Mouse (Mus musculus): ENCODE measurements around the gene Olfr92. TPM values are rescaled to one million over a fixed set of nuclear protein-coding genes. Genes with fewer than 3 reads are reported as not detected.

Olfr92 gene
- polyA plus RNA-seq, 1 experiment from 2014 or later, result not detected

- Histone ChIP-seq H3K36me3 (ENCODE audit: control insufficient read depth, insufficient read depth, low read length) (peaks cover 8% of the 10 kb centered on the region), H3K27ac (replicated peaks) (no peak overlapping the region), H3K27me3 (ENCODE audit: control insufficient read depth, insufficient read depth, low read length) (no peaks in the 10 kb centered on the region), H3K4me2 (replicated peaks; ENCODE audit: low read depth) (no peak overlapping the region), H3K9ac (ENCODE audit: low read length) (no peak overlapping the region), H3K4me3 (ENCODE audit: low read depth, low read length) (no peak overlapping the region), H3K4me1 (replicated peaks; ENCODE audit: control insufficient read depth, insufficient read depth) (no peaks in the 10 kb centered on the region), H3K9me3 (ENCODE audit: control insufficient read depth, low read length) (no peaks in the 10 kb centered on the region)
- DNase-seq (ENCODE audit: low spot score), result no peak
- no peak for TF ChIP-seq CTCF (IDR thresholded peaks at IDR 0.05; ENCODE audit: low read depth)
- ATAC-seq (ENCODE audit: low FRiP score, low TSS enrichment), result no peak
- 83% methylated on average over 8 of the region's 8 CpGs for WGBS
Observed at GRCm38 (mm10) chr17:37070121-37070520, 49.8 kb downstream of the Olfr92 start.

GRCm38 (mm10) chr17:37067861-37068260 lies 52.0 kb downstream of the Olfr92 start:
- DNase-seq (ENCODE audit: low spot score), result no peak
- Histone ChIP-seq H3K9me3 (ENCODE audit: control insufficient read depth, low read length) (no peaks in the 10 kb centered on the region), H3K9ac (ENCODE audit: low read length) (no peak overlapping the region), H3K36me3 (ENCODE audit: control insufficient read depth, insufficient read depth, low read length) (peaks cover 8% of the 10 kb centered on the region), H3K27ac (replicated peaks) (no peak overlapping the region), H3K27me3 (ENCODE audit: control insufficient read depth, insufficient read depth, low read length) (no peaks in the 10 kb centered on the region), H3K4me1 (replicated peaks; ENCODE audit: control insufficient read depth, insufficient read depth) (no peaks in the 10 kb centered on the region), H3K4me2 (replicated peaks; ENCODE audit: low read depth) (no peak overlapping the region), H3K4me3 (ENCODE audit: low read depth, low read length) (no peak overlapping the region)
- 83% methylated on average over 1 of the region's 1 CpGs for WGBS
- no peak for ATAC-seq (ENCODE audit: low FRiP score, low TSS enrichment)
- TF ChIP-seq CTCF (IDR thresholded peaks at IDR 0.05; ENCODE audit: low read depth) (no peak), EP300 (optimal IDR thresholded peaks at IDR 0.05) (no peak)

- H3K27ac ChIP-seq (replicated peaks), result no peak overlapping the region
- ATAC-seq (ENCODE audit: low FRiP score, low TSS enrichment) (no peak), DNase-seq (ENCODE audit: low spot score) (no peak)
- H3K4me1 ChIP-seq (replicated peaks; ENCODE audit: control insufficient read depth, insufficient read depth), result no peaks in the 10 kb centered on the region
- no peak overlapping the region for H3K4me2 ChIP-seq (replicated peaks; ENCODE audit: low read depth)
- 94% methylated on average over 2 of the region's 2 CpGs for WGBS
- TF ChIP-seq CTCF (IDR thresholded peaks at IDR 0.05; ENCODE audit: low read depth) (no peak), EP300 (optimal IDR thresholded peaks at IDR 0.05) (no peak)
- no peaks in the 10 kb centered on the region for H3K27me3 ChIP-seq (ENCODE audit: control insufficient read depth, insufficient read depth, low read length)
- no peak overlapping the region for H3K4me3 ChIP-seq (ENCODE audit: low read depth, low read length)
- no peaks in the 10 kb centered on the region for H3K9me3 ChIP-seq (ENCODE audit: control insufficient read depth, low read length)
- H3K9ac ChIP-seq (ENCODE audit: low read length), result no peak overlapping the region
- H3K36me3 ChIP-seq (ENCODE audit: control insufficient read depth, insufficient read depth, low read length), result peaks cover 3% of the 10 kb centered on the region
Observed at GRCm38 (mm10) chr17:37065993-37066392, 53.9 kb downstream of the Olfr92 start.

- H3K27me3 ChIP-seq (ENCODE audit: control insufficient read depth, insufficient read depth, low read length), result no peaks in the 10 kb centered on the region
- no peak overlapping the region for H3K27ac ChIP-seq (replicated peaks)
- no peak overlapping the region for H3K9ac ChIP-seq (ENCODE audit: low read length)
- H3K36me3 ChIP-seq (ENCODE audit: control insufficient read depth, insufficient read depth, low read length), result peaks cover 4% of the 10 kb centered on the region
- ATAC-seq (ENCODE audit: low FRiP score, low TSS enrichment), result no peak
- H3K4me2 ChIP-seq (replicated peaks; ENCODE audit: low read depth), result no peak overlapping the region
- no peaks in the 10 kb centered on the region for H3K9me3 ChIP-seq (ENCODE audit: control insufficient read depth, low read length)
- no peaks in the 10 kb centered on the region for H3K4me1 ChIP-seq (replicated peaks; ENCODE audit: control insufficient read depth, insufficient read depth)
- DNase-seq (ENCODE audit: low spot score), result no peak
- WGBS, result 78% methylated on average over 11 of the region's 11 CpGs
- H3K4me3 ChIP-seq (ENCODE audit: low read depth, low read length), result no peak overlapping the region
- TF ChIP-seq EP300 (optimal IDR thresholded peaks at IDR 0.05) (no peak), CTCF (IDR thresholded peaks at IDR 0.05; ENCODE audit: low read depth) (no peak)
Observed at GRCm38 (mm10) chr17:37063686-37064495, 56.0 kb downstream of the Olfr92 start.

GRCm38 (mm10) chr17:37063063-37063462 lies 56.8 kb downstream of the Olfr92 start:
- Histone ChIP-seq H3K4me2 (replicated peaks; ENCODE audit: low read depth) (no peak overlapping the region), H3K27me3 (ENCODE audit: control insufficient read depth, insufficient read depth, low read length) (no peaks in the 10 kb centered on the region), H3K4me1 (replicated peaks; ENCODE audit: control insufficient read depth, insufficient read depth) (no peaks in the 10 kb centered on the region), H3K9me3 (ENCODE audit: control insufficient read depth, low read length) (no peaks in the 10 kb centered on the region), H3K36me3 (ENCODE audit: control insufficient read depth, insufficient read depth, low read length) (peaks cover 4% of the 10 kb centered on the region), H3K9ac (ENCODE audit: low read length) (no peak overlapping the region), H3K27ac (replicated peaks) (no peak overlapping the region), H3K4me3 (ENCODE audit: low read depth, low read length) (no peak overlapping the region)
- TF ChIP-seq CTCF (IDR thresholded peaks at IDR 0.05; ENCODE audit: low read depth), result no peak
- no peak for TF ChIP-seq EP300 (optimal IDR thresholded peaks at IDR 0.05)
- ATAC-seq (ENCODE audit: low FRiP score, low TSS enrichment) (no peak), DNase-seq (ENCODE audit: low spot score) (no peak)
- 69% methylated on average over 10 of the region's 10 CpGs for WGBS

- DNase-seq (ENCODE audit: low spot score) (no peak), ATAC-seq (ENCODE audit: low FRiP score, low TSS enrichment) (no peak)
- no peak for TF ChIP-seq EP300 (optimal IDR thresholded peaks at IDR 0.05)
- TF ChIP-seq CTCF (IDR thresholded peaks at IDR 0.05; ENCODE audit: low read depth), result no peak
- Histone ChIP-seq H3K4me1 (replicated peaks; ENCODE audit: control insufficient read depth, insufficient read depth) (no peaks in the 10 kb centered on the region), H3K27ac (replicated peaks) (no peak overlapping the region), H3K27me3 (ENCODE audit: control insufficient read depth, insufficient read depth, low read length) (no peaks in the 10 kb centered on the region), H3K36me3 (ENCODE audit: control insufficient read depth, insufficient read depth, low read length) (peaks cover 4% of the 10 kb centered on the region), H3K4me2 (replicated peaks; ENCODE audit: low read depth) (no peak overlapping the region), H3K9ac (ENCODE audit: low read length) (no peak overlapping the region), H3K4me3 (ENCODE audit: low read depth, low read length) (no peak overlapping the region), H3K9me3 (ENCODE audit: control insufficient read depth, low read length) (no peaks in the 10 kb centered on the region)
- 53% methylated on average over 10 of the region's 10 CpGs for WGBS
Observed at GRCm38 (mm10) chr17:37062101-37062641, 57.7 kb downstream of the Olfr92 start.
